Mouse (Mus musculus): ENCODE measurements at regions not wholly inside any gene's neighbourhood (a gene's known extent, or its start where the extent isn't known, plus 50 kb on each side); places are given as distances from the start of the nearest gene placed in this dataset.

GRCm38 (mm10) chr15:86721131-86721530 is 506.9 kb downstream of the Tbc1d22a start:
- no peak for DNase-seq (ENCODE audit: low spot score in 2 of 2)

- DNase-seq (ENCODE audit: low spot score in 2 of 2), result no peak
Observed at GRCm38 (mm10) chr15:86737945-86738344, 523.7 kb downstream of the Tbc1d22a start.

DNA sequence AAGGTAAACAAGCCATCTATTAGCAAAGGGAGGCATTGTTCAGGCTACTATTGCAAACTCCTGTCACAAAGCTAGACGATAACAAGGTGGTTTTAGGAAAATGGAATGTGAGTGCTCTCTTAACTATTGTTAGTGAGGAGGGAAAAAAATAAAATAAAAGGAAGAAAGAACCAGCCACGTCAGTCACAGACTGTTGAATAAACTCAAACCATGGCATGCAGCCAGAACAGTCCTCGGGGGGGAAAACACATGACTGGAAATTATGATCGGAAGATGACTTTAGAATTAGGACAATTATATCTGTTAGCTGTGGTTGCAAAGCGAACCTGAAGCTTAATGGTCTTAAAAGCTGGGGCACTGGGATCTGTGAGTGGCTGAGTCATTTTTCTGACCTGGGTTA is 524.1 kb downstream of the Tbc1d22a start:
- no peak for DNase-seq (ENCODE audit: low spot score in 2 of 2)

GRCm38 (mm10) chr15:86738776-86739175 is 524.5 kb downstream of the Tbc1d22a start:
- DNase-seq (ENCODE audit: low spot score in 2 of 2), result no peak

- peak in 1 of 2 experiments; percentile 33 for DNase-seq (ENCODE audit: low spot score in 2 of 2)
Observed at GRCm38 (mm10) chr15:86751436-86752136, 537.3 kb downstream of the Tbc1d22a start.

- DNase-seq (ENCODE audit: low spot score in 2 of 2), result peak in 1 of 2 experiments; percentile 65
Observed at GRCm38 (mm10) chr15:86763581-86764375, 549.5 kb downstream of the Tbc1d22a start.

DNA sequence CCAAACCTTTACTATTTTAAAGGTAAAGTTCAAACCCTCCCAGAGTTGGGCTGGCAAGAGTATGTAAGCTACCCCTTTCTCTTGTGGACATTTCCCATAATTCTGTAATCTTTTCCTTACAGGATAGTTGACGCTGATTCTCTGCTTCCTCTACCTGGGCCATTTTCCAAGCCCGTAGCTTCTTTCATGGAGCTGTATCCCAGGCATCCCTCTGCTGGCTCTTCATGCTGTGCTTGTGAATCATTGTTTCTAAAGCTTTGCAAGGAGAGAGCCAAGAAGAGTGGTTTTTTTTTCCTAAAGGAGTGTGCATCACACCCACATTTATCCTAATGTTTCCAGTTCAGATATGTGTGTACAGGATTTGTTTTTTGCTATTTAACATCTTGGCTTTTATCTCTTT is 553.4 kb downstream of the Tbc1d22a start:
- no peak for DNase-seq (ENCODE audit: low spot score in 2 of 2)

- DNase-seq (ENCODE audit: low spot score in 2 of 2), result no peak
Observed at GRCm38 (mm10) chr15:86773041-86773440, 558.8 kb downstream of the Tbc1d22a start.

- DNase-seq (ENCODE audit: low spot score in 2 of 2), result no peak
Observed at GRCm38 (mm10) chr15:86777998-86778397, 563.7 kb downstream of the Tbc1d22a start.

- no peak for DNase-seq (ENCODE audit: low spot score in 2 of 2)
Observed at GRCm38 (mm10) chr15:86781160-86781559, 566.9 kb downstream of the Tbc1d22a start.

DNA sequence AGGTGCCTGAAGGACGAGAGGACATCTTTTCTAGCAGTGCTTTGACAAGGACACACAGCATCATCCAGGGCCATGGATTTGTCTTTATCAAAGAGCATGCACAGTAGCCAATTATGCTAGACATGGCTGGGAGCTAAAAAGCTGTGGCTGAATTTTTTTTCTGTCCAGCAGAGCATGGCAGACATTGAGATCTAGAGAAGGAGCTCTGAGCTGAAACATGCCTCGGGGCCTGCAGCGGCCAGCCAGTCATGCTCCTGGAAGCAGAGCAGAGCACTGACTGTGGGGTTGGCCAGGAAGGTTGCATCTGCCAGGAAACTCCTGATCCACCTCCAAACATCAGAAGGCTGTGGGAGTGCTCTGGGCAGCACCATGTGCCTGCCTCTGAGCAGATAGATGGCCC is 580.5 kb downstream of the Tbc1d22a start:
- DNase-seq (ENCODE audit: low spot score in 2 of 2), result no peak

GRCm38 (mm10) chr15:86798474-86799178 is 584.4 kb downstream of the Tbc1d22a start:
- DNase-seq (ENCODE audit: low spot score in 2 of 2), result peak in 1 of 2 experiments; percentile 42

DNA sequence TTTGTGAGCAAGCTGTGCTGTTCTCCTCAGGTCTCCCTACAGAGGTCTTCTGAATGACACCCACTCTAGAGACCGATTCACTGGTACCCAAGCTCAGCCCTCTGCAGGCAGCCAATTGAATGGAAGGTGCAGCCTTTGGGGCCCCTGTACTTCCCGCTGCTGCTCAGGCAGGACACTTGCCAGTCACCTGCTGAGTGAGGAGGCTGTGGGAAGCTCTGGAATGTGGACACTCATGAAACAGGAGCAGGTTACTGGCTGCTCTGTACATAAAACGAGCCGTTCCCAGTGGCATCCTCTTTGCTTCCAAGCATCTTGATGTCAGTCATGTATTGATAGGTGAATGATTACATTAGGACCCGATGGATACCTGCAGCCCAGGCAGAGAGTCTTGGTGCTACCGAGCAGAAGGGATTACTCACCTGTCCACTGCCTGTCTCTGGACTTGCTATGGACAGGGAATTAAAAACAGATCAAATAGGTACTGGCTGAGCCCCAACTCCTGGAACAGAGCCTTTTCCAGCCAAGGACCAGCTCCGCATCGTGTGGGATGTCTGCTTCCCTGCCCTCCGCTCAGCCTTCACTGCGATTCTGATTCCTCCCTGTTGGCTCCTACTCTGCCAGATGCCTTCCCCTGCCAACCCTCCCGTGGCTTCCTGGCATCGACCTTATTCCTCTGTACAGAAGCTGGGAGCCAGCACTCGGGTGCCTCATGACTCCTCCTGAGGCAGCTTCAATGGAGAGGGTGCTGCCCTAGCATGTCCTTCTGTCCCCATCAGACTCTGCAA is 593.2 kb downstream of the Tbc1d22a start:
- DNase-seq (ENCODE audit: low spot score in 2 of 2), result peak; percentile 16 to 31

- no peak for DNase-seq (ENCODE audit: low spot score in 2 of 2)
Observed at GRCm38 (mm10) chr15:86811821-86812220, 597.6 kb downstream of the Tbc1d22a start.

GRCm38 (mm10) chr15:86814808-86815421 is 600.7 kb downstream of the Tbc1d22a start:
- peak; percentile 36 to 51 for DNase-seq (ENCODE audit: low spot score in 2 of 2)

DNA sequence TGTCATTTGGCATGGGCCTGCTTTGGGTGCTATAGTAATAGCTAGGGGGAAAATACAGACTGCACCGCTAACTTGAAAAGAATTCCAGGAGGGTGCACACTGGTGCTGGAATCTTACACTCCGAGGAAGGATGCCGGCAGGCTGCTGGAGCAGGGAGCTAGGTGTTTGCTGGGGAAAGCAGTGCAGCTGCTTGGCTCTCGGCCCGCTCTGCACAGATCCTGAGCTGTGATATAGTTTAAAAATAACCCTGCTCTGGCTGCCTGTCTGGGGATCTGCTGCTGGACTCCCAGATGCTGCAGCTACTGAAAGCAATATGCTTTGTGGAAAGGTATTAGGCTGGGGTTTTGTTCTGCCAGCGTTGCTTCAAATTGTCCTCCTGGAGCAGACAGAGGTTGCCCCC is 621.7 kb downstream of the Tbc1d22a start:
- DNase-seq (ENCODE audit: low spot score in 2 of 2), result no peak

GRCm38 (mm10) chr15:86852161-86852870 is 638.1 kb downstream of the Tbc1d22a start:
- DNase-seq (ENCODE audit: low spot score in 2 of 2), result peak in 1 of 2 experiments; percentile 16

GRCm38 (mm10) chr15:86858356-86858906 is 644.2 kb downstream of the Tbc1d22a start:
- DNase-seq (ENCODE audit: low spot score in 2 of 2), result no peak

GRCm38 (mm10) chr15:86875721-86876309 is 661.6 kb downstream of the Tbc1d22a start:
- DNase-seq (ENCODE audit: low spot score in 2 of 2), result no peak

Data from layer of hippocampus, postnatal 14 days (tissue).